Mouse (Mus musculus): ENCODE measurements around the gene Gm37419. TPM values are rescaled to one million over a fixed set of nuclear protein-coding genes. Genes with fewer than 3 reads are reported as not detected.
A peak's percentile ranks its signal among the peaks of the same experiment; 100 is the strongest.

Gm37419 gene
- polyA plus RNA-seq, 1 experiment from 2014 or later: not detected

GRCm38 (mm10) chr16:23967301-23967700 is 21.0 kb upstream of the Gm37419 start:
- H3K9ac ChIP-seq: no peak overlapping the region
- no peak overlapping the region for H3K27ac ChIP-seq
- 88% methylated on average over 7 of the region's 7 CpGs for WGBS
- H3K4me3 ChIP-seq (replicated peaks): no peak overlapping the region
- no peaks in the 10 kb centered on the region for H3K9me3 ChIP-seq
- peaks cover 5% of the 10 kb centered on the region for H3K4me1 ChIP-seq (replicated peaks)
- no peaks in the 10 kb centered on the region for H3K27me3 ChIP-seq (replicated peaks)
- no peak overlapping the region for H3K4me2 ChIP-seq (replicated peaks)
- H3K36me3 ChIP-seq: peaks cover 4% of the 10 kb centered on the region; the same call in 1 of the 2 replicates
- no peak for ATAC-seq

GRCm38 (mm10) chr16:23968888-23969287 is 19.4 kb upstream of the Gm37419 start:
- Histone ChIP-seq H3K36me3 (peaks cover 4% of the 10 kb centered on the region; the same call in 1 of the 2 replicates), H3K4me1 (replicated peaks) (peaks cover 8% of the 10 kb centered on the region), H3K4me3 (replicated peaks) (no peak overlapping the region), H3K27me3 (replicated peaks) (no peaks in the 10 kb centered on the region), H3K9ac (no peak overlapping the region), H3K9me3 (no peaks in the 10 kb centered on the region), H3K4me2 (replicated peaks) (no peak overlapping the region), H3K27ac (no peak overlapping the region)
- no peak for ATAC-seq
- 88% methylated on average over 4 of the region's 4 CpGs for WGBS

DNA sequence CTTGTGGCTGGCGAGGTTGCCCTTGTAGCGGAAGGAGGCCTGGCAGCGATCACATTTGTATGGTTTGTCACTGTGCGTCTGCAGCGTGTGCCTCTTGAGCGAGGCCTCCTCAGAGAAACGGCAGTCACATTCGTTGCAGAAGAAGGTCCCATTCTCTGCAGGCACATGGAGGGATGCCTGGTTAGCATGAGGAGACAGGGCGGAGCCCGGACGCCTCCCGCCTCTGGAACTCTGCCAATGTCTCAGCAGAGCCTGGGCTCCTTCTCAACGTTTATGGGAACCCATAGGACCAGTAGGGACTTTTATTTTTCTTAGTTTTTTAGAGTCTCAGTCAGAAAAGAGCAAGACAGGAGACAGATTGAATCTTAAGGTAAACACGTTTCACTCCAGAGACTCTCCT is 18.4 kb upstream of the Gm37419 start:
- peaks cover 4% of the 10 kb centered on the region; the same call in 1 of the 2 replicates for H3K36me3 ChIP-seq
- no peaks in the 10 kb centered on the region for H3K9me3 ChIP-seq
- WGBS: 60% methylated on average over 14 of the region's 14 CpGs
- no peak overlapping the region for H3K9ac ChIP-seq
- no peak overlapping the region for H3K27ac ChIP-seq
- H3K4me3 ChIP-seq (replicated peaks): no peak overlapping the region
- H3K4me1 ChIP-seq (replicated peaks): peaks cover 8% of the 10 kb centered on the region
- H3K4me2 ChIP-seq (replicated peaks): no peak overlapping the region
- peak; percentile 57 for ATAC-seq
- H3K27me3 ChIP-seq (replicated peaks): no peaks in the 10 kb centered on the region

GRCm38 (mm10) chr16:23972126-23972740 is 16.0 kb upstream of the Gm37419 start:
- Histone ChIP-seq H3K27me3 (replicated peaks) (no peaks in the 10 kb centered on the region), H3K9me3 (no peaks in the 10 kb centered on the region), H3K36me3 (peaks cover 4% of the 10 kb centered on the region; the same call in 1 of the 2 replicates), H3K27ac (no peak overlapping the region), H3K9ac (no peak overlapping the region), H3K4me3 (replicated peaks) (no peak overlapping the region), H3K4me1 (replicated peaks) (peaks cover 8% of the 10 kb centered on the region), H3K4me2 (replicated peaks) (no peak overlapping the region; the same call in 1 of the 2 replicates)
- 62% methylated on average over 20 of the region's 20 CpGs for WGBS
- peak; percentile 76 for ATAC-seq

DNA sequence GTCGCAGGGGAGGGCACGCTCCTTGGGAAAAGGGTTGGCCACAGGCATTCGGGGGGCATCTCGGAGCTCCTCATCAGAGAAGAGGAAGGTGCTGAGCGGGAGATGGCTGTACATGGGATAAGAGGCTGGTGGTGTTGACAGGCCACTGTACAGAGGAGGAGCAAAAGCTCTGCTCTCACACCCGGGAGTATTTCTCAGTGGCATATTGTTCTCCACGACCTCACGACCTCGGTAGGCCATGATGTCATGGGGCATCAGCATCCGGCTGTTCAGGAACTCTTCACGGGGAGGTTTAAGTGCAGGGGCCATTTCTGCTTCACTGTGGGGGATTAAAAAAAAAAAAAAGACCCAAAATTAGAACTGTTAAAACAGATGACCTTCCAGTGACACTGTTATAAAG is 15.4 kb upstream of the Gm37419 start:
- no peaks in the 10 kb centered on the region for H3K9me3 ChIP-seq
- H3K4me1 ChIP-seq (replicated peaks): peaks cover 8% of the 10 kb centered on the region
- 80% methylated on average over 11 of the region's 11 CpGs for WGBS
- H3K4me2 ChIP-seq (replicated peaks): no peak overlapping the region
- no peak overlapping the region for H3K9ac ChIP-seq
- H3K36me3 ChIP-seq: peaks cover 1% of the 10 kb centered on the region; the same call in 1 of the 2 replicates
- H3K4me3 ChIP-seq (replicated peaks): no peak overlapping the region
- ATAC-seq: no peak
- no peak overlapping the region for H3K27ac ChIP-seq
- no peaks in the 10 kb centered on the region for H3K27me3 ChIP-seq (replicated peaks)

- Histone ChIP-seq H3K4me3 (replicated peaks) (no peak overlapping the region), H3K36me3 (no peaks in the 10 kb centered on the region), H3K27ac (no peak overlapping the region), H3K4me1 (replicated peaks) (peaks cover 8% of the 10 kb centered on the region), H3K9ac (no peak overlapping the region), H3K4me2 (replicated peaks) (no peak overlapping the region), H3K27me3 (replicated peaks) (no peaks in the 10 kb centered on the region), H3K9me3 (no peaks in the 10 kb centered on the region)
- ATAC-seq: no peak
- 92% methylated on average over 9 of the region's 9 CpGs for WGBS
Observed at GRCm38 (mm10) chr16:23973635-23974367, 14.5 kb upstream of the Gm37419 start.

GRCm38 (mm10) chr16:23976196-23976595 is 12.1 kb upstream of the Gm37419 start:
- Histone ChIP-seq H3K9me3 (no peaks in the 10 kb centered on the region), H3K27me3 (replicated peaks) (peaks cover 5% of the 10 kb centered on the region; the same call in 1 of the 2 replicates), H3K4me2 (replicated peaks) (no peak overlapping the region), H3K4me3 (replicated peaks) (no peak overlapping the region), H3K36me3 (no peaks in the 10 kb centered on the region), H3K9ac (no peak overlapping the region), H3K27ac (no peak overlapping the region), H3K4me1 (replicated peaks) (peaks cover 14% of the 10 kb centered on the region)
- WGBS: 90% methylated on average over 2 of the region's 2 CpGs
- ATAC-seq: no peak

GRCm38 (mm10) chr16:23977732-23978131 is 10.6 kb upstream of the Gm37419 start:
- Histone ChIP-seq H3K4me3 (replicated peaks) (no peak overlapping the region), H3K9me3 (no peaks in the 10 kb centered on the region), H3K27me3 (replicated peaks) (peaks cover 5% of the 10 kb centered on the region; the same call in 1 of the 2 replicates), H3K4me2 (replicated peaks) (no peak overlapping the region), H3K9ac (no peak overlapping the region), H3K27ac (no peak overlapping the region), H3K36me3 (no peaks in the 10 kb centered on the region), H3K4me1 (replicated peaks) (peaks cover 15% of the 10 kb centered on the region)
- WGBS: 82% methylated on average over 3 of the region's 3 CpGs
- ATAC-seq: no peak

DNA sequence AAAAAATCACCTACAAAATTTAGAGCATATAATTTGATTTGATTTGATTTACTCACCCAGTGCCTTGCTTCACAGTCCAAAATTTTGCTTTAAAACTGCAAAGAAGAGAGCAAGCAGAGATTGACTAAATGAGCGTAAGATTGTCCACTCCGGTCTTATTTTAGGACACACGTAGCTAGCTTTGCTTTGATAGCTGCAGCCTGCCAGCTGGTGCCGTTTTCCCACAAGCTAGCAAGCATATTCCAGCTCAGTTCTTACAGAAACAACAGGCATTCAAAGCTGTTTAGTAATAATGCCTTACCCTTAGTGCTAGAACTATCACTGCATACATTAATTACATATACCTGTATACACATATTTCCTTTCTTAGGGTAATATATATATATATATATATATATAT is 9.8 kb upstream of the Gm37419 start:
- H3K4me1 ChIP-seq (replicated peaks): peaks cover 16% of the 10 kb centered on the region
- H3K36me3 ChIP-seq: no peaks in the 10 kb centered on the region
- peaks cover 5% of the 10 kb centered on the region; the same call in 1 of the 2 replicates for H3K27me3 ChIP-seq (replicated peaks)
- H3K4me3 ChIP-seq (replicated peaks): no peak overlapping the region
- ATAC-seq: no peak
- H3K9ac ChIP-seq: no peak overlapping the region
- no peak overlapping the region for H3K4me2 ChIP-seq (replicated peaks)
- no peaks in the 10 kb centered on the region for H3K9me3 ChIP-seq
- 88% methylated on average over 4 of the region's 4 CpGs for WGBS
- H3K27ac ChIP-seq: no peak overlapping the region

- Histone ChIP-seq H3K27ac (no peak overlapping the region), H3K9ac (no peak overlapping the region), H3K36me3 (no peaks in the 10 kb centered on the region), H3K9me3 (no peaks in the 10 kb centered on the region), H3K4me2 (replicated peaks) (no peak overlapping the region), H3K27me3 (replicated peaks) (peaks cover 5% of the 10 kb centered on the region; the same call in 1 of the 2 replicates), H3K4me3 (replicated peaks) (no peak overlapping the region), H3K4me1 (replicated peaks) (peaks cover 19% of the 10 kb centered on the region)
- no peak for ATAC-seq
- 93% methylated on average over 9 of the region's 9 CpGs for WGBS
Observed at GRCm38 (mm10) chr16:23979446-23979845, 8.8 kb upstream of the Gm37419 start.

GRCm38 (mm10) chr16:23980201-23980870 is 7.9 kb upstream of the Gm37419 start:
- WGBS: 23% methylated on average over 11 of the region's 11 CpGs
- Histone ChIP-seq H3K4me1 (replicated peaks) (peaks cover 19% of the 10 kb centered on the region), H3K27ac (no peak overlapping the region), H3K27me3 (replicated peaks) (peaks cover 5% of the 10 kb centered on the region; the same call in 1 of the 2 replicates), H3K4me3 (replicated peaks) (peak overlapping the region; percentile 39), H3K4me2 (replicated peaks) (peak overlapping the region; percentile 91), H3K36me3 (no peaks in the 10 kb centered on the region), H3K9ac (no peak overlapping the region), H3K9me3 (no peaks in the 10 kb centered on the region)
- no peak for ATAC-seq

- no peak for ATAC-seq
- Histone ChIP-seq H3K9ac (peak overlapping the region; percentile 36), H3K27me3 (replicated peaks) (peaks cover 5% of the 10 kb centered on the region; the same call in 1 of the 2 replicates), H3K4me1 (replicated peaks) (peaks cover 19% of the 10 kb centered on the region), H3K4me2 (replicated peaks) (peak overlapping the region; percentile 91), H3K27ac (no peak overlapping the region), H3K4me3 (replicated peaks) (peak overlapping the region; percentile 39), H3K36me3 (no peaks in the 10 kb centered on the region), H3K9me3 (no peaks in the 10 kb centered on the region)
- 5% methylated on average over 32 of the region's 32 CpGs for WGBS
Observed at GRCm38 (mm10) chr16:23980991-23981720, 7.1 kb upstream of the Gm37419 start.

All from intestine, embryonic 15.5 days (tissue).